Mouse (Mus musculus): ENCODE results near the gene Chd3. TPM values are rescaled to one million over a fixed set of nuclear protein-coding genes. Genes with fewer than 3 reads are reported as not detected.
A peak's percentile ranks its signal among the peaks of the same experiment; 100 is the strongest.
"Not testable (repeated sequence)": the region's sequence is repeated elsewhere in the genome, so short reads cannot be mapped to it uniquely, and the experiment has no call there.

Chd3 gene
- polyA plus RNA-seq, 1 experiment from 2014 or later: 130 TPM

DNA sequence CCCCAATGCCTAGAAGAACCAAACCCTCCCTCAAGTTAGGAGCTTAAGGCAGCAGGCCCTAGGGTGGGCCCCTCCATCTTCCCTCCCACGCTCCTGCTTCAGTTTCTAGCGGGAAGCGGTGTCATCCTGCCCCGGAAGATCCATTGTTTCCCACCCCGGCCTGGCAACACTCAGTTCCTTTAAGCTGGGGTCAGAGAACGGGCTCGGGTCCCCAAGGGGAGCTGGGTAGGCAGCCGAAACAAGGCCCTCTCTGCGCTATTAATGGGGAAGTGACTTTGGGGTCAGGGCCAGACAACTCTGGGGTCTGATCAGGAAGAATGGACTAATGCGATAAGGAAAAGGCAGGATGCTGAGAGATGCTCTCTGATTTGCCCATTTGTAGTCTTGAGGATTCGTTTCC, 27.6 kb upstream of the Chd3 start:
- Histone ChIP-seq H3K27me3 (peaks cover 8% of the 10 kb centered on the region; the same call in 1 of the 2 replicates), H3K4me1 (peaks cover 40% of the 10 kb centered on the region), H3K4me3 (peak overlapping the region; percentile 67), H3K27ac (peak overlapping the region; percentile 36; the same call in 1 of the 2 replicates), H3K9me3 (no peaks in the 10 kb centered on the region), H3K4me2 (replicated peaks) (peak overlapping the region; percentile 58), H3K9ac (peak overlapping the region; percentile 78; the same call in 1 of the 2 replicates), H3K36me3 (peaks cover 27% of the 10 kb centered on the region)
- 28% methylated on average over 11 of the region's 11 CpGs for WGBS
- no peak for ATAC-seq (ENCODE audit: insufficient number of reproducible peaks, insufficient read depth, low FRiP score, low TSS enrichment)

DNA sequence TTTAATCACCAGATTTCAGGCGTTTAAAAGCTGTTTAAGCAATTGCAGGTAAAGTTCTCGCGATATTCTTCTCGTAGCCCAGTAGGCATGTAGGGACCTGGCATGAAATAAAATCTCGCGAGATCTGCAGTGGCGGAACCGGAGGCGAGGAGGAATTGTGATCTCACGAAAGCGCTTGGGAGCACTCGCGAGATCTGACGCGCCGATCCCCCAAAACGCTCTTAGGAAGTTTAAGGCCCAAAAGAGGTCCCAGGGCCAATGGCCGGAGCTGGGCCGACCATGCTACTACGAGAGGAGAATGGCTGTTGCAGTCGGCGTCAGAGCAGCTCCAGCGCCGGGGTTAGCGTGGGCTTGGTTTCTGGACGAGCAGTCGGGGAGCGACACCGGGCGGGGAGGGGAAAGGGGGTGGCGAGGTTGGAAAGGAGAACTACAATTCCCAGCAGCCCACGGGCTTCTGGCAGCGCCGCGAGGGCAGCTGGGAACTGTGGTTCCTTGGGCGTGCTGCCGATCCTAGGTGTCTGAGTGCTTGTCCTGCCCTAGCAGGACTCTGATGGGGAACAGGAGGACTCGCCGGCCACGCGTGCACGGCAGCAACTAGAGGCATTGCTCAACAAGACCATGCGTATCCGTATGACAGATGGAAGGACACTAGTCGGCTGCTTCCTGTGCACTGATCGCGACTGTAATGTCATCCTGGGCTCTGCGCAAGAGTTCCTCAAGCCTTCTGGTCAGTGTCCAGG, 26.6 kb upstream of the Chd3 start:
- peak overlapping the region; percentile 67 for H3K4me3 ChIP-seq
- no peaks in the 10 kb centered on the region for H3K9me3 ChIP-seq
- peak overlapping the region; percentile 78 for H3K9ac ChIP-seq
- WGBS: under 1% methylated on average over 48 of the region's 48 CpGs
- H3K36me3 ChIP-seq: peaks cover 17% of the 10 kb centered on the region
- H3K4me2 ChIP-seq (replicated peaks): peak overlapping the region; percentile 64
- peak overlapping the region; percentile 96 for H3K27ac ChIP-seq
- peak; percentile 74 for ATAC-seq (ENCODE audit: insufficient number of reproducible peaks, insufficient read depth, low FRiP score, low TSS enrichment)
- peaks cover 36% of the 10 kb centered on the region for H3K4me1 ChIP-seq
- peaks cover 8% of the 10 kb centered on the region; the same call in 1 of the 2 replicates for H3K27me3 ChIP-seq

DNA sequence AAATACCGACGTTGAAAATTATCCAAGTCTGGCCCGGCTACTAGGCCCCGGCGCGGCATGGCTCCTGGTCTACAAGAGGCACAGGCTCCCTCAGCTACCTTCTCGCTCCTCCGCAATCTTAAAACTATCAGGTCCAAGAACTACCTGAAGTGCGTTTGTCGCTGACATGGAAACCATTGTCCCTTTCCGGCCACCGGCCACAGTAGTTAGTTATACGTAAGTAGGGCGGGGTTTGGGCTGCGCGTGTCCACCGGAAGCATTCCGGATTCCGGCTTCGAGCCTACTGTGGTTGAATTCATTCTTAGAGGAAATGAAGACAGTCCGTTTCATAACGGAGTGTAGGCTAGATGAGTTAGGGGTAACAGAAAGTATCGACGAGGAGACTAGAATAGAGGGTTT, 26.0 kb upstream of the Chd3 start, which contains the start of the genes Naa38 and Cyb5d1:
Naa38 (plus strand) TSS at position 253 of the 399 bp plus-strand sequence.
Cyb5d1 (minus strand) TSS at position 397 of the 399 bp plus-strand sequence.
- Histone ChIP-seq H3K4me1 (peaks cover 35% of the 10 kb centered on the region), H3K27ac (peak within 1 kb of the TSS; percentile 96), H3K4me2 (replicated peaks) (peak within 1 kb of the TSS; percentile 64), H3K9ac (peak within 1 kb of the TSS; percentile 78), H3K4me3 (peak within 1 kb of the TSS; percentile 67), H3K36me3 (peaks cover 12% of the 10 kb centered on the region)
- WGBS: under 1% methylated on average over 24 of the region's 24 CpGs
- ATAC-seq (ENCODE audit: insufficient number of reproducible peaks, insufficient read depth, low FRiP score, low TSS enrichment): peak; percentile 57
- not testable (repeated sequence) for H3K27me3 ChIP-seq, H3K9me3 ChIP-seq

DNA sequence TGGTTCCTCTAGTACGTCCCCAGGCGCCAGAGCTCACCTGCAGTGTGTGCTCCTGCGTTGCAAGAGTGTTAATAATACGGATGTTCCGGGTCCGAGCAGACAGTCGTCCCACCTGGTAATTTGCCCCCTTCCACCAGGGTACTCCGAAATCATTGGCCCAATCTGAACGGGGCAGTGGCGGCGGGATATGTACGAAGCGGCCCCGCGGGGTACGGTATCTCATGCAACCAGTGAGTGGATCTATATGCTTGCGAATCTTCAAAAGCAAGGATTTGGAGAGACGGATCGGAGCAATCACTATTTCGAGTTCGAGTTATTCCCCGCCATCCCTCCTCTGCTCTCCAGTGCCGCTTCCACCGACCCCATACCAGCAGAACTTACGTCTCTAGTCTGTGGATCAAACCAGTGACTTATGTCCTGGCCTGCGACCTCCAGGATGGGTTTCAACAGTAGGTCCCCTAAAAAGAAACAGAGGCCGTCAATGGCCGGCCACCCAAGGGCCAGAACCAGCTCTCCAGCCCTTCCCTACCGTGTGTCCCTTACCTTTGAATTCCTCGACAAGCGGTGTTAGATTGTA, 25.5 kb upstream of the Chd3 start:
- H3K36me3 ChIP-seq; ATAC-seq (ENCODE audit: insufficient number of reproducible peaks, insufficient read depth, low FRiP score, low TSS enrichment); H3K27me3 ChIP-seq; H3K9me3 ChIP-seq: not testable (repeated sequence)
- H3K4me2 ChIP-seq (replicated peaks): peak overlapping the region; percentile 64
- H3K9ac ChIP-seq: peak overlapping the region; percentile 72
- peak overlapping the region; percentile 96 for H3K27ac ChIP-seq
- H3K4me3 ChIP-seq: peak overlapping the region; percentile 67
- peaks cover 35% of the 10 kb centered on the region for H3K4me1 ChIP-seq
- WGBS: under 1% methylated on average over 31 of the region's 31 CpGs

DNA sequence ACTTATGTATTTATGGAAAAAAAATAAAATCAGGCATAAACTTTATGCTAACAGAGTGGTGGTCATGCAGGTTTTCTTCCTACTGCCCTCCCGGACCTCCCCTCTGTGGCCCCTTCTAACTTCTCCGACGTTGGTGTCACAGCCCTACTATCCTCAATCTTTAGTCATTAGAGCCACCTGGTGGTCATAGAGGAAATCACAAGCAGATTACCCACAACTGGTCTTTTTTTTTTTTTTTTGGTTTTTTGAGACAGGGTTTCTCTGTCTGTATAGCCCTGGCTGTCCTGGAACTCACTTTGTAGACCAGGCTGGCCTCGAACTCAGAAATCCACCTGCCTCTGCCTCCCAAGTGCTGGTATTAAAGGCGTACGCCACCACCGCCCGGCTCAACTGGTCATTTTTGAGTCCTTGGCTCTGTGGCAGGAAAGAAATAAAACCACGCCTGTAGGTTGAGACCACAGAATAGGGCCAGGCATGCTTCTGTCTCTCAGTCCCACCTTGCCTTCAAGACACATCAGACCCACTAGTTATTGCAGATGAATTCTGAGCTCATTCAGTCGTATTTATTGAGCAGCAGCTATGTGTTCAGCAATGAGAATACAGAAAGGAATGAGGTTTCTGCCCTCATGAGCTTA, 21.3 kb upstream of the Chd3 start:
- H3K27me3 ChIP-seq: no peaks in the 10 kb centered on the region
- ATAC-seq (ENCODE audit: insufficient number of reproducible peaks, insufficient read depth, low FRiP score, low TSS enrichment): no peak
- H3K4me3 ChIP-seq: no peak overlapping the region
- no peak overlapping the region for H3K9ac ChIP-seq
- no peak overlapping the region for H3K27ac ChIP-seq
- H3K4me2 ChIP-seq (replicated peaks): no peak overlapping the region
- WGBS: 44% methylated on average over 10 of the region's 10 CpGs
- H3K9me3 ChIP-seq: no peaks in the 10 kb centered on the region
- H3K4me1 ChIP-seq: peaks cover 10% of the 10 kb centered on the region
- H3K36me3 ChIP-seq: peaks cover 5% of the 10 kb centered on the region; the same call in 1 of the 2 replicates

DNA sequence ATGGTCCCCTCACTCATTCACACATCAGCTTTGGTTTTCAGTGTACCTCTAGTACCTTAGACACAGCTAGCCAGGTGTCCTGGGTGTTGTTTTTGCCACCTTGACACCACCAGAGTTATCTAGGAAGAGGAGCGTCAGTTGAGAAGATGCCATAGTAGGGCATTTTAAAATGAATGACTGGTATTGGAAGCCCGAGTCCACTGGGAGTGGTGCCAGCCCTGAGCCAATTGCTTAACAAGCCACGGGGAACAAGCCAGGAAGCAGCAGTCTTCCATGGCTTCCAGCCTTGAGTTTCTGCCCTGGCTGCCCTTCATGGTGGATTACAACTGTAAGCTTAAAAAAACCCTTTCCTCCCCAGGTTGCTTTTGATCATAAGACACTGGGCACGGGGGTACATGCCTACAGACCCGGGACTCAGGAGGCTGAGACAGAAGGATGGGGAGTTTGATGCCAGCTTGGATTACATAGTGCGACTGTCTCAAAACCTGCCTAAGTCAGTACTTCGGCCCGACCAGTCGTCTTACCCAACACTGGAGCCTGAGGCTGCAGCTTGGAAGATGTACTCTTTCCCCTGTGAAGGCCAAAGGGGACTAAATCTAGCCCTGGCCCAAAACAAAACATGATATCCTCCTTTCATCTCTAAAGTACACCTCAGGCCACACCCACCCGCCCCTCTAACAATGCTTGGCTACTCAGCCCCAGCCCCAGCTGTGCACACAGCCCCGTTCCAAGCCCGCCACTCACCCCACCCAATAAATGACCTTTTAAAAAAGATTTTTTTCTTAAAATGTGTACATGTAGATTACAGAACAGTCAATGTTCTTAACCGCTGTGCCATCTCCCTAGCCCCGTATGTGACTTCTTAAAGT, 20.6 kb upstream of the Chd3 start:
- Histone ChIP-seq H3K4me3 (no peak overlapping the region), H3K27ac (no peak overlapping the region), H3K4me2 (replicated peaks) (no peak overlapping the region), H3K9ac (no peak overlapping the region), H3K27me3 (no peaks in the 10 kb centered on the region), H3K9me3 (no peaks in the 10 kb centered on the region), H3K36me3 (peaks cover 5% of the 10 kb centered on the region; the same call in 1 of the 2 replicates), H3K4me1 (peaks cover 10% of the 10 kb centered on the region)
- ATAC-seq (ENCODE audit: insufficient number of reproducible peaks, insufficient read depth, low FRiP score, low TSS enrichment): no peak
- WGBS: 64% methylated on average over 14 of the region's 14 CpGs

DNA sequence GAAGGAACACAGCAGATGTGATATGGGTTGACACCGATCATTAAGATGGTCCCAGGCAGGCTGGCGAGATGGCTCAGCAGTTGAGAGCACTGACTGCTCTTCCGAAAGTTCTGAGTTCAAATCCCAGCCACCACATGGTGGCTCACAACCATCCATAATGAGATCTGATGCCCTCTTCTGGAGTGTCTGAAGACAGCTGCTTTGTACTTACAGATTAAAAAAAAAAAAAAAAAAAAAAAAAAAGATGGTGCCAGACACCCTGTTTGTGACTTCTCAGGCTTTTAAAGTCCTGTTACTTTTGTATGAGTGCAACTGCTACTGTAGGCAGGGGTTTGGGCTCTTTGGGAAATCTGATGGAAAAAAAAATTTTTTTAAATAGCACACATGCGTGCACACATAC, 19.5 kb upstream of the Chd3 start:
- WGBS: 94% methylated on average over 4 of the region's 4 CpGs
- H3K4me1 ChIP-seq: peaks cover 7% of the 10 kb centered on the region
- peaks cover 5% of the 10 kb centered on the region; the same call in 1 of the 2 replicates for H3K36me3 ChIP-seq
- H3K27me3 ChIP-seq: no peaks in the 10 kb centered on the region
- H3K27ac ChIP-seq: no peak overlapping the region
- H3K4me2 ChIP-seq (replicated peaks): no peak overlapping the region
- H3K9ac ChIP-seq: no peak overlapping the region
- H3K4me3 ChIP-seq: no peak overlapping the region
- no peak for ATAC-seq (ENCODE audit: insufficient number of reproducible peaks, insufficient read depth, low FRiP score, low TSS enrichment)
- H3K9me3 ChIP-seq: no peaks in the 10 kb centered on the region

DNA sequence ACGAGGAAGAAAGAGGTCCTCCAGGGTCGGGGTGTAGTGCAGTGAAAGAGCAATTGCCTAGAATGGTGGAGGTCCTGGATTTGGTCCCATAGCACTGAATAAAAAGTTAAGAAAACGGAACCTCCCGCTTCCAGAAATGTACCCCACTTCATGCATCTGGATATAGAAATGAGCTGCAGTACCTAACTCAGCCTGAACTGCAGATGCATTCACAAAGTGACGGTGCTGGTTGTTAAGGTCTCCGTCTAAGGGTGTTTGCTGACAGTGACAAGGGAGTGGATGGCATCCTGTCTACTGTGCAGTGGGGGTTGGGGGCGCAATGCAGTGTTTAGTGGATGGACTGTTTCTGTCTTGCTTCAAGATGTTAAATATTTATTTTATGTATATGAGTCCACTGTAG, 17.6 kb upstream of the Chd3 start:
- H3K4me2 ChIP-seq (replicated peaks): no peak overlapping the region

DNA sequence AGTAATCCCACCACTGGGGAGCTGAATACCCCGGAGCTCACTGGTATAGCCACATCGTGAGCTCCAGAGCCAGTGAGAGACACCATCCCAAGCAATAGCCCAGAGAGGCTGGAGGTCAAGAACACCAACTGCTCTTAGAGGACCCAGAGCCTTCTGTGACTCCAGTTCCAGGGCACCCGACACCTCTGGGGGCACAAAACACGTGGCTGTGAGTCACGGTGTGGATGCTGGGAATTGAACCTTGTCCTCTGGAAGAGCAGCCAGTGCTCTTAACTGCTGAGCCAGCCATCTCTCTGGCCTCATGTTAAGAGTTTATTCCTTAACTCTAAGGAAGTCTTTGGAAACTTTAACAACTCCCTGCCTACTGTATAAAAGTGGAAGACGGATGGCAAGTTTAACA, 15.8 kb upstream of the Chd3 start:
- Histone ChIP-seq H3K4me3 (no peak overlapping the region), H3K9ac (no peak overlapping the region), H3K9me3 (no peaks in the 10 kb centered on the region), H3K27me3 (no peaks in the 10 kb centered on the region), H3K4me2 (replicated peaks) (no peak overlapping the region), H3K27ac (no peak overlapping the region), H3K4me1 (peaks cover 4% of the 10 kb centered on the region), H3K36me3 (no peaks in the 10 kb centered on the region)
- no peak for ATAC-seq (ENCODE audit: insufficient number of reproducible peaks, insufficient read depth, low FRiP score, low TSS enrichment)
- 81% methylated on average over 6 of the region's 6 CpGs for WGBS

More for the DNA sequence above, 17.6 kb upstream of the Chd3 start:
- H3K9ac ChIP-seq: no peak overlapping the region
- no peaks in the 10 kb centered on the region for H3K9me3 ChIP-seq
- no peak overlapping the region for H3K27ac ChIP-seq
- 83% methylated on average over 7 of the region's 7 CpGs for WGBS
- no peaks in the 10 kb centered on the region for H3K36me3 ChIP-seq
- no peaks in the 10 kb centered on the region for H3K27me3 ChIP-seq
- H3K4me1 ChIP-seq: peaks cover 7% of the 10 kb centered on the region
- H3K4me3 ChIP-seq: no peak overlapping the region
- ATAC-seq (ENCODE audit: insufficient number of reproducible peaks, insufficient read depth, low FRiP score, low TSS enrichment): no peak

DNA sequence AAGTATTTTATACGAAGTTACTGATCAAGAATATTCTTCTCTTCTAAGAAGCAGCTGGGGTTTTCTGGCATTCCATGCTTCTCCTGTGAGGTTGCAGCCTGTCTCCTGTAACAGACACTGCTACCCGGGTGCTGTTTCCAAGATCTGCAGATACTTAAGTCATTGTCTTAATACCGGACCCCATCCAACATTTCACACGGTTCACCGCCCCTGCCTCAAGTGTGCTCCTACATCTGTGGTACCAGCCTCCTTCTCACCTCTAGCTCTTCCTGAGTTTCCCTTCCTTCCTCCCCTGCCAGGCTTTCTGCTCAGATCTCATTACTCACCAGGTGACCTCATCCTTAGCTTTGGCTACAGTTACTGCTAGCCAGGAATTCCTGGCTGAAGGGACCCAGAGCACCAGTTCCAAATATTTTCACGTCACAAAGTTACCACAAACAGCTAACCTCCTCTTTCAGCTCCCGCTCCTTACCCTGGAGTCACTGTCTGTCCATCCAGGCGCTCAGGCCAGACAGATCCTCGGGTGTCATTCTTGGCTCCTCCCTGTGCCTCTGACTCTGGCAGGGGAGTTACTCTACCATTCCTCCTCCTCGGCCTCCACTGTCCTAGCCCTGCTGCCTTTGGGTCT, 13.4 kb upstream of the Chd3 start:
- H3K27ac ChIP-seq: no peak overlapping the region
- H3K36me3 ChIP-seq: peaks cover 8% of the 10 kb centered on the region

DNA sequence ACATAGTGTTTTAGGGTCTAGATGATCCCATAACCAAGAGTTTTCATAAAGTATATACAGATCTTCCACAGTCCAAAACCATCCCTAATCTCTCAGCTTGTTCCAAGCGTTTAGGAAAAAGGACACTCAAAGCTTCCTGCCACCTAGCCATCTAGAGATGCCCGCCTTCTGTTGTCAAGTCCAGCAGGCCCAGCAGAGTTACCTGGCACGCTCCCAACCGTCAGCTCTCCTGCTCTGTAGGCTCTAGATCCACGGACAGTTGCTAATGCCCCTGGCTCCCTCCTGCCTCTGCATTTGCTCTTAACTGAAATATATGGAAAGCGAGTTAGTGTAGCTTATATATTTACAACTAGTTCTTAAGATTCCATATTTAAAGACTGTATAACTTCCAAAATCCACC, 12.2 kb upstream of the Chd3 start:
- Histone ChIP-seq H3K4me3 (no peak overlapping the region), H3K9me3 (no peaks in the 10 kb centered on the region), H3K4me1 (no peaks in the 10 kb centered on the region), H3K9ac (no peak overlapping the region), H3K36me3 (peaks cover 10% of the 10 kb centered on the region), H3K27ac (no peak overlapping the region), H3K27me3 (no peaks in the 10 kb centered on the region), H3K4me2 (replicated peaks) (no peak overlapping the region)
- 78% methylated on average over 6 of the region's 6 CpGs for WGBS
- ATAC-seq (ENCODE audit: insufficient number of reproducible peaks, insufficient read depth, low FRiP score, low TSS enrichment): no peak

More for the DNA sequence above, 13.4 kb upstream of the Chd3 start:
- Histone ChIP-seq H3K4me3 (no peak overlapping the region), H3K9ac (no peak overlapping the region), H3K4me2 (replicated peaks) (no peak overlapping the region), H3K4me1 (no peaks in the 10 kb centered on the region), H3K9me3 (no peaks in the 10 kb centered on the region), H3K27me3 (no peaks in the 10 kb centered on the region)
- 0 out of 2 replicates have a peak, but pooled peaks have one; percentile 22 for ATAC-seq (ENCODE audit: insufficient number of reproducible peaks, insufficient read depth, low FRiP score, low TSS enrichment)
- WGBS: 62% methylated on average over 10 of the region's 10 CpGs
